Mouse (Mus musculus) kidney, postnatal 0 days (tissue): Measurements from ENCODE around the gene Tsc22d1. TPM values are rescaled to one million over a fixed set of nuclear protein-coding genes. Genes with fewer than 3 reads are reported as not detected.

Experiments
- ATAC-seq: fragments of 200-750 bp; cut with Nextera tagmentation; replicated peaks from 2 replicates; pipeline ENCODE4 v1.8.0; 2017; ENCODE audit warnings: low read depth, moderate number of reproducible peaks, moderate TSS enrichment, moderate library complexity; ENCODE audit not compliant: low FRiP score
- DNase-seq: peaks from one replicate; pipeline ENCODE4 v3.0.0-alpha.2; 2016; ENCODE audit warnings: low spot score
- H3K27ac ChIP-seq: fragments of 300-500 bp; sonication (generic); 2 replicates; pipeline ENCODE4 v1.5.1; 2014; ENCODE audit warnings: mild to moderate bottlenecking
- H3K27me3 ChIP-seq: fragments of 300-500 bp; sonication (generic); 2 replicates; pipeline ENCODE4 v1.6.1; 2014; ENCODE audit warnings: low read length, mixed read lengths; ENCODE audit not compliant: insufficient read depth
- H3K36me3 ChIP-seq: fragments of 300-500 bp; sonication (generic); 2 replicates; pipeline ENCODE4 v1.6.1; 2014; ENCODE audit warnings: low read length, mixed read lengths; ENCODE audit not compliant: insufficient read depth
- H3K4me1 ChIP-seq: fragments of 300-500 bp; sonication (generic); replicated peaks from 2 replicates; pipeline ENCODE4 v1.6.1; 2014; ENCODE audit warnings: antibody characterized with exemption, low read length, mixed read lengths; ENCODE audit not compliant: insufficient read depth
- H3K4me2 ChIP-seq: fragments of 300-500 bp; sonication (generic); 2 replicates; pipeline ENCODE4 v1.6.1; 2014; ENCODE audit warnings: mild to moderate bottlenecking, low read length, moderate library complexity, mixed read lengths
- H3K4me3 ChIP-seq: fragments of 300-500 bp; sonication (generic); replicated peaks from 2 replicates; pipeline ENCODE4 v1.5.1; 2014; ENCODE audit warnings: low read depth, low read length
- H3K9ac ChIP-seq: fragments of 300-500 bp; sonication (generic); 2 replicates; pipeline ENCODE4 v1.6.1; 2014; ENCODE audit warnings: low read depth, low read length
- H3K9me3 ChIP-seq: fragments of 300-500 bp; sonication (generic); replicated peaks from 2 replicates; pipeline ENCODE4 v1.6.1; 2016; ENCODE audit warnings: low read length, inconsistent platforms, mixed read lengths
- CTCF ChIP-seq: IDR thresholded peaks from 2 replicates; pipeline ENCODE4 v1.5.1; 2016; ENCODE audit warnings: antibody characterized with exemption, low read depth, mild to moderate bottlenecking, moderate library complexity
- WGBS: fragments of 180-500 bp; shearing (Covaris S2); extraction: QIAGEN DNeasy Blood & Tissue Kit; methylation state at CpG from one replicate; pipeline ENCODE4 v1.1.7; 2014; 5-methylcytosine and 5-hydroxymethylcytosine counted together
- polyA plus RNA-seq: library from polyadenylated mRNA; unstranded; fragments of >200 nt; fragmentation: Nextera tagmentation; extraction: Ambion mirVana; gene quantifications from 2 replicates; pipeline ENCODE4 v1.2.1, GENCODE M21; 2015

Gene Tsc22d1
- polyA plus RNA-seq, 1 experiment from 2014 or later: 756 TPM

- H3K4me1 ChIP-seq: no peaks in the 10 kb centered on the region
- no peak overlapping the region for H3K27ac ChIP-seq
- H3K4me2 ChIP-seq: no peak overlapping the region
- WGBS: 86% methylated on average over 17 of the region's 17 CpGs
- 0 out of 2 replicates have a peak, but pooled peaks cover 3% of the 10 kb centered on the region for H3K36me3 ChIP-seq
- DNase-seq (no peak), ATAC-seq (no peak)
- no peak overlapping the region for H3K4me3 ChIP-seq
- TF ChIP-seq CTCF: no peak
- no peaks in the 10 kb centered on the region for H3K27me3 ChIP-seq
- no peak overlapping the region for H3K9ac ChIP-seq
- H3K9me3 ChIP-seq: no peaks in the 10 kb centered on the region
These were observed 38.1 kb downstream of the Tsc22d1 start for GRCm38 (mm10) chr14:76452751-76453360.

- Histone ChIP-seq H3K36me3 (0 out of 2 replicates have a peak, but pooled peaks cover 3% of the 10 kb centered on the region), H3K27ac (no peak overlapping the region), H3K4me1 (no peaks in the 10 kb centered on the region), H3K9ac (no peak overlapping the region), H3K27me3 (no peaks in the 10 kb centered on the region), H3K9me3 (no peaks in the 10 kb centered on the region), H3K4me2 (no peak overlapping the region), H3K4me3 (no peak overlapping the region)
- DNase-seq: no peak
- TF ChIP-seq CTCF: no peak
- ATAC-seq: no peak
- 71% methylated on average over 5 of the region's 5 CpGs for WGBS
These were observed 39.9 kb downstream of the Tsc22d1 start for GRCm38 (mm10) chr14:76454673-76455072.

DNA sequence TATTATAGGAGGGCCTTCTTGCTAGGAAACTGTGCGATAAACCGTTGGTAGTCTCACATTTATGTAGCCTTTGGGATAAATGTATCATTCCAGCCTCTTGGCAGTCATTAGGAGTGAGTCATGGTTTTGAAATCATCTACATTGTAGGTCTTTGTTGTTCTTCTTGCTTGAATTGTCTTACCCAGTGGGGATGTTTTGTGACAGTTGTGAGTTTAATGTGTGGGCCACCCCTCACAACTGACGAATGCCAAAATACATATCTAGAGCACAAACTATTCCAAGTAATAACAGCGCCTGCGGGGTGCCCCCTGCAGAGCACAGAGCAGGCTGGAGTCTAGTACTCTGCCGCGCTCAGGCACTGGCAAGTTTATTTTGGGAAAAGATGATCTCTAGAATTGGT lies 40.4 kb downstream of the Tsc22d1 start:
- Histone ChIP-seq H3K4me3 (no peak overlapping the region), H3K4me2 (no peak overlapping the region), H3K36me3 (0 out of 2 replicates have a peak, but pooled peaks cover 3% of the 10 kb centered on the region), H3K27ac (no peak overlapping the region), H3K9me3 (no peaks in the 10 kb centered on the region), H3K27me3 (no peaks in the 10 kb centered on the region), H3K9ac (no peak overlapping the region), H3K4me1 (no peaks in the 10 kb centered on the region)
- no peak for ATAC-seq
- no peak for TF ChIP-seq CTCF
- DNase-seq: no peak
- WGBS: 81% methylated on average over 7 of the region's 7 CpGs

GRCm38 (mm10) chr14:76457696-76458095 lies 42.9 kb downstream of the Tsc22d1 start:
- Histone ChIP-seq H3K4me1 (no peaks in the 10 kb centered on the region), H3K27me3 (no peaks in the 10 kb centered on the region), H3K27ac (no peak overlapping the region), H3K9ac (no peak overlapping the region), H3K9me3 (no peaks in the 10 kb centered on the region), H3K36me3 (no peaks in the 10 kb centered on the region), H3K4me2 (no peak overlapping the region), H3K4me3 (no peak overlapping the region)
- ATAC-seq (no peak), DNase-seq (no peak)
- WGBS: 87% methylated on average over 3 of the region's 3 CpGs
- TF ChIP-seq CTCF: no peak

DNA sequence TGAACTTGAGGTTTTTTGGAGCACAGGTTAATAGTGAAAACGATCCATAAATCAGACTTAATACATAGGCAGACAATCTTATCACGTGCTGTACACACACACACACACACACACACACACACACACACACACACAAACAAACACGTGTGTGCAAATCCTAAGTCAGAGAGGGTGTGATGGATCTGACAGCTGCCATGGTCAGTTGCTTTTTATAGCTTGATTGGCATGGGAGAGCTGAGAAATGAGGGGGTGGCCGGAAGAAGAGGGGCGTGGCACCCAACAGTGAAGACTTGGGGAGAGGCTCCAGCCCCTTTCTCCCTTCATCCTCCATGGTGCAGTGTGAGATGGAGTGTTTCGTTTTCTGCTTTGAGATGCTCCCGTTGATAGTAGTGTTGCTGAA lies 45.4 kb downstream of the Tsc22d1 start:
- Histone ChIP-seq H3K27ac (no peak overlapping the region), H3K4me3 (no peak overlapping the region), H3K4me1 (no peaks in the 10 kb centered on the region), H3K27me3 (no peaks in the 10 kb centered on the region), H3K9ac (no peak overlapping the region), H3K4me2 (no peak overlapping the region), H3K9me3 (no peaks in the 10 kb centered on the region), H3K36me3 (no peaks in the 10 kb centered on the region)
- peak; percentile 36 for DNase-seq
- WGBS: 51% methylated on average over 7 of the region's 7 CpGs
- ATAC-seq: no peak; the same call in 1 of the 2 replicates
- TF ChIP-seq CTCF: no peak

- Histone ChIP-seq H3K4me2 (no peak overlapping the region), H3K4me1 (no peaks in the 10 kb centered on the region), H3K9me3 (no peaks in the 10 kb centered on the region), H3K4me3 (no peak overlapping the region), H3K27ac (no peak overlapping the region), H3K27me3 (no peaks in the 10 kb centered on the region), H3K36me3 (no peaks in the 10 kb centered on the region), H3K9ac (no peak overlapping the region)
- ATAC-seq (no peak), DNase-seq (no peak)
- TF ChIP-seq CTCF: no peak
- WGBS: 94% methylated on average over 10 of the region's 10 CpGs
These were observed 46.5 kb downstream of the Tsc22d1 start for GRCm38 (mm10) chr14:76461182-76461775.
